Mouse (Mus musculus) G1E (cell line): ENCODE measurements around the gene Lsamp. TPM values are rescaled to one million over a fixed set of nuclear protein-coding genes. Genes with fewer than 3 reads are reported as not detected.

Source experiments
- ATAC-seq: 2 replicates; pipeline ENCODE4 v1.8.0; 2016; ENCODE audit warnings: mild to moderate bottlenecking; ENCODE audit not compliant: insufficient number of reproducible peaks, poor library complexity, low FRiP score, severe bottlenecking; ENCODE audit errors: extremely low read depth
- DNase-seq: peaks from one replicate; pipeline ENCODE4 v3.0.0; 2012; ENCODE audit warnings: low spot score
- H3K27me3 ChIP-seq: 2 replicates; pipeline ENCODE4 v1.6.1; 2012; ENCODE audit warnings: mild to moderate bottlenecking, low read length, inconsistent platforms; ENCODE audit not compliant: insufficient read depth
- H3K36me3 ChIP-seq: replicated peaks from 2 replicates; pipeline ENCODE3; 2012; ENCODE audit warnings: mild to moderate bottlenecking, inconsistent platforms
- H3K4me1 ChIP-seq: 2 replicates; pipeline ENCODE4 v1.6.1; 2012; ENCODE audit warnings: low read depth, low read length, inconsistent platforms, mixed read lengths; ENCODE audit not compliant: insufficient read depth
- H3K4me3 ChIP-seq: 2 replicates; pipeline ENCODE4 v1.5.1; 2012; ENCODE audit warnings: low read depth, mild to moderate bottlenecking, inconsistent platforms, low read length, moderate library complexity, mixed read lengths
- H3K9me3 ChIP-seq: replicated peaks from 2 replicates; pipeline ENCODE4 v1.6.1; 2012; ENCODE audit warnings: inconsistent platforms
- CTCF ChIP-seq: IDR thresholded peaks from 2 replicates; pipeline ENCODE4 v1.5.1; 2012; ENCODE audit warnings: low read depth, low read length, inconsistent platforms, mixed read lengths
- GATA1 ChIP-seq: IDR thresholded peaks from 2 replicates; pipeline ENCODE4 v1.6.1; 2012; ENCODE audit warnings: borderline replicate concordance, low read length, inconsistent platforms, mixed read lengths
- GATA2 ChIP-seq: IDR thresholded peaks from 2 replicates; pipeline ENCODE4 v1.6.1; 2012; ENCODE audit warnings: low read depth, low read length, inconsistent platforms, borderline replicate concordance
- POLR2AphosphoS5 ChIP-seq: IDR thresholded peaks from 2 replicates; pipeline ENCODE4 v1.6.1; 2012; ENCODE audit warnings: low read depth, low read length, inconsistent platforms; ENCODE audit not compliant: insufficient replicate concordance
- TAL1 ChIP-seq: conservative IDR thresholded peaks from 2 replicates; pipeline ENCODE4 v1.6.1; 2012; ENCODE audit warnings: low read depth, low read length, inconsistent platforms, mixed read lengths
- polyA plus RNA-seq: library from polyadenylated mRNA; stranded (reverse); fragments of >175 nt; gene quantifications from 2 replicates; pipeline ENCODE4 v1.2.3, GENCODE M21; 2012
- total RNA-seq, 2 experiments: library from RNA; stranded (forward) in 1 of 2; stranded (reverse) in 1 of 2; fragments of 200-1000 nt in 1 of 2; fragments of >200 nt in 1 of 2; fragmentation: Nextera tagmentation in 1 of 2; gene quantifications; 2 replicates each; pipeline ENCODE4 v1.2.3; 2014 to 2017

The Lsamp gene
- total and polyA plus RNA-seq, 3 experiments = 0.49 TPM; not detected in 2

- no peak for TF ChIP-seq CTCF
- no peak for TF ChIP-seq GATA1
- TF ChIP-seq GATA2 = no peak
- TF ChIP-seq TAL1 = no peak
- TF ChIP-seq POLR2AphosphoS5 = no peak
- no peak overlapping the region for H3K4me3 ChIP-seq
- H3K27me3 ChIP-seq = no peaks in the 10 kb centered on the region
- no peaks in the 10 kb centered on the region for H3K36me3 ChIP-seq
- DNase-seq (no peak), ATAC-seq (no peak)
- H3K9me3 ChIP-seq = no peaks in the 10 kb centered on the region
- no peaks in the 10 kb centered on the region for H3K4me1 ChIP-seq
These were observed 1079.2 kb downstream of the Lsamp start for GRCm38 (mm10) chr16:41063270-41063857.

DNA sequence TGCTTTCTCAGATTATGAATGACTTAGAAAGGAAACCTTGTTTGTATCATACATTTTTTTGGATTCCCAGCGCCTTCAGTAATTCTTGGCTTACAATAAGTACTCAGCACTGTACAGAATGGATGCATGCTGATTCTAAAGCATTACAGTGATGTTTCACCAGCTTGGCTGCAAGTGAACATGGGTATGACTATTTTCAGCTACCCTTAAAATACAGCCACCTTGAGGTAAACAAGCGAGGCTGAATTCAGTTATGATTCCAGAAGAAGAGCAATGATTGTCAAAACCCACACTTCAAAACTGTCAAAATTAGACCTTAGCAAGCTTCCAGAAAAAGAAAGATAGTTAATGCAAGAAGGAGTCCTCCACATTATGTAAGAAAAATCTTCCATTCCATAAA, 1089.3 kb downstream of the Lsamp start:
- DNase-seq = no peak
- no peaks in the 10 kb centered on the region for H3K36me3 ChIP-seq
- no peak overlapping the region for H3K4me3 ChIP-seq
- no peak for ATAC-seq
- no peaks in the 10 kb centered on the region for H3K9me3 ChIP-seq
- H3K4me1 ChIP-seq = no peaks in the 10 kb centered on the region
- no peak for TF ChIP-seq GATA2
- no peak for TF ChIP-seq CTCF
- no peak for TF ChIP-seq TAL1
- TF ChIP-seq POLR2AphosphoS5 = no peak
- TF ChIP-seq GATA1 = no peak
- no peaks in the 10 kb centered on the region for H3K27me3 ChIP-seq

- no peak for ATAC-seq
- Histone ChIP-seq H3K36me3 (no peaks in the 10 kb centered on the region), H3K27me3 (no peaks in the 10 kb centered on the region), H3K4me3 (no peak overlapping the region), H3K4me1 (no peaks in the 10 kb centered on the region), H3K9me3 (0 out of 2 replicates have a peak, but pooled peaks cover 2% of the 10 kb centered on the region)
- TF ChIP-seq CTCF (no peak), TAL1 (no peak), GATA1 (no peak), GATA2 (no peak), POLR2AphosphoS5 (no peak)
- DNase-seq = no peak
These were observed 1104.5 kb downstream of the Lsamp start for GRCm38 (mm10) chr16:41088648-41089047.

- Histone ChIP-seq H3K9me3 (0 out of 2 replicates have a peak, but pooled peaks cover 2% of the 10 kb centered on the region), H3K27me3 (no peaks in the 10 kb centered on the region), H3K36me3 (no peaks in the 10 kb centered on the region), H3K4me3 (no peak overlapping the region), H3K4me1 (no peaks in the 10 kb centered on the region)
- TF ChIP-seq GATA2 (no peak), TAL1 (no peak), POLR2AphosphoS5 (no peak), GATA1 (no peak), CTCF (no peak)
- ATAC-seq (no peak), DNase-seq (no peak)
These were observed 1105.9 kb downstream of the Lsamp start for GRCm38 (mm10) chr16:41090092-41090491.

DNA sequence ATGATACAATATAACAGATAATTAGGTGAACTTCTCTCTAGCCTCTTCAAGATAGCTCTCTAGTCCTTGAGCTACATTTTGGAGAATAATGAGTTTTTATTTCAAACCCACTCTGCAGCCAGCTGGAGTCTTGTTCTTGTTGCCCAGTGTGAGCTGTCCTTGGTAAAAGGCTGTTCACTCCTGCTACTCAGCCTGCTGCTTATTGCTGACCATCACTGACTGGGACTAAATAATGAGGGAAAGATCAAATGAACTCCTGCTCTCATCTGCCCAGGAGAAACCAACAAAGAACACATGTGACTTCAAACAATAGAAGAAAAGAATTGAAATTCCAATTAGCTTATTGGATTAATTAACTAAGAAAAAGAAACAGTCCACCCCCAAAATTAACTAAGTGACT, 1107.1 kb downstream of the Lsamp start:
- TF ChIP-seq POLR2AphosphoS5 (no peak), TAL1 (no peak), CTCF (no peak), GATA1 (no peak), GATA2 (no peak)
- Histone ChIP-seq H3K36me3 (no peaks in the 10 kb centered on the region), H3K9me3 (0 out of 2 replicates have a peak, but pooled peaks cover 2% of the 10 kb centered on the region), H3K4me1 (no peaks in the 10 kb centered on the region), H3K27me3 (no peaks in the 10 kb centered on the region), H3K4me3 (no peak overlapping the region)
- DNase-seq (no peak), ATAC-seq (no peak)

DNA sequence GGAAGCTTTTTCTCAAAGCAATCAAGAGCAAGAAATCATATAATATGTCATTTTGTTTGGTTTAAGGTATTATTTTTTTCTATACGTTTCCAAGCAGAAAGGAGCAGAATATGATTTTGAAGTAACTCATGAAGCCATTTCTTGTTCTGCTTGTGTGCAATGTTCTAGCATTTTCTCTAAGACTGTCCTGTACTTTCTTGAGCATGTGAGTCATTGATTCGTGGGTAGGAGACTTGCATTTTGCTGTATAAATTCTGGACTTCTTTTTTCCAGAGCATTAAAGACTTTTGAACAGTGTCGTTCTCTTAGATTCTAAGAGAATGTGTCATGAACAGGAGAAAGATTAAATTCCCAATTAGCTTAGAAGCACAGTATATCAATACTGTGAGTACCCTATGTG, 1118.6 kb downstream of the Lsamp start:
- no peak for ATAC-seq

DNA sequence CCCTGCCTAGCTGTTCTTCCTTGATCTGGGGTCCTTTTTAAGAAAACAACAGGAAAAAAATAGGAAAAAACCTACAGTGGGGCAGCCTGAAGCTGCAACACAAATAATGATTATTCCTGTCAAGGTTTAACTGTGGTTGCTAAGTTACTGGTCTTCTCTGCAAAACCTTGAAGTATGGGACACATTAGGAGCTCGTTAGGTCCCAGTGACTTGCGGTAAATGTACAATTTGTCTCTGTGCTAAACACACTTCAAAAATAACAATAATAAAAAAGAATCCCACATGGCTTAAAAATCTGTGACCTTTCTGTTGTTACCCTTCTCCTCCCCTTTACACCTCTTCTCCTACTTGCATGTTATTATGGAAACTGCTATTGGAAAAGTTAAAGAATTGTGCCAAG, 1140.2 kb downstream of the Lsamp start:
- peaks cover 3% of the 10 kb centered on the region; the same call in 1 of the 2 replicates for H3K9me3 ChIP-seq
- TF ChIP-seq GATA2 (no peak), POLR2AphosphoS5 (no peak), TAL1 (no peak), CTCF (no peak), GATA1 (no peak)
- DNase-seq = no peak
- no peaks in the 10 kb centered on the region for H3K27me3 ChIP-seq
- ATAC-seq = no peak
- no peaks in the 10 kb centered on the region for H3K36me3 ChIP-seq
- H3K4me1 ChIP-seq = no peaks in the 10 kb centered on the region
- H3K4me3 ChIP-seq = no peak overlapping the region

More for the DNA sequence above, 1118.6 kb downstream of the Lsamp start:
- no peaks in the 10 kb centered on the region for H3K36me3 ChIP-seq
- no peaks in the 10 kb centered on the region for H3K9me3 ChIP-seq
- H3K4me1 ChIP-seq = no peaks in the 10 kb centered on the region
- no peak for TF ChIP-seq TAL1
- no peak for TF ChIP-seq GATA1
- no peak for TF ChIP-seq POLR2AphosphoS5
- no peak for TF ChIP-seq CTCF
- no peak for TF ChIP-seq GATA2
- no peak for DNase-seq
- H3K4me3 ChIP-seq = no peak overlapping the region
- no peaks in the 10 kb centered on the region for H3K27me3 ChIP-seq
